Mouse (Mus musculus) right cerebral cortex, adult 2 months (tissue): ENCODE data around the gene Ccl17.
A peak's percentile ranks its signal among the peaks of the same experiment; 100 is the strongest.
"Not testable (repeated sequence)": the region's sequence is repeated elsewhere in the genome, so short reads cannot be mapped to it uniquely, and the experiment has no call there.

Experiments used
- DNase-seq, 2 experiments: peaks; one replicate each; pipeline ENCODE4 v3.0.0; 2021 to 2022; ENCODE audit warnings: low spot score in 2 of 2

Ccl17 gene

GRCm38 (mm10) chr8:94825170-94825569, 14.9 kb downstream of the Ccl17 start:
- DNase-seq, result no peak

GRCm38 (mm10) chr8:94826210-94826609, 16.0 kb downstream of the Ccl17 start:
- no peak for DNase-seq

- no peak for DNase-seq
Measured at GRCm38 (mm10) chr8:94828284-94828683, 18.0 kb downstream of the Ccl17 start.

GRCm38 (mm10) chr8:94833901-94834405, 23.7 kb downstream of the Ccl17 start:
- not testable (repeated sequence) for DNase-seq

- DNase-seq, result not testable (repeated sequence)
Measured at GRCm38 (mm10) chr8:94835751-94836150, 25.5 kb downstream of the Ccl17 start.

GRCm38 (mm10) chr8:94836456-94837240, 26.4 kb downstream of the Ccl17 start:
- DNase-seq, result no peak

GRCm38 (mm10) chr8:94837662-94838574, 27.7 kb downstream of the Ccl17 start, which contains the start of the genes Coq9 and Ciapin1:
Gene Coq9, plus strand, starts transcription at chr8:94838321.
Gene Ciapin1, minus strand, starts transcription at chr8:94838358.
- peak; percentile 94 to 95 for DNase-seq

GRCm38 (mm10) chr8:94838600-94838999, 28.3 kb downstream of the Ccl17 start:
- DNase-seq, result peak; percentile 76 to 82

GRCm38 (mm10) chr8:94841183-94841582, 30.9 kb downstream of the Ccl17 start:
- DNase-seq, result no peak

- DNase-seq, result no peak
Measured at GRCm38 (mm10) chr8:94850049-94850448, 39.8 kb downstream of the Ccl17 start.

- not testable (repeated sequence) for DNase-seq
Measured at GRCm38 (mm10) chr8:94854761-94855160, 44.5 kb downstream of the Ccl17 start.

- DNase-seq, result no peak
Measured at GRCm38 (mm10) chr8:94857011-94857345, 46.7 kb downstream of the Ccl17 start.

- DNase-seq, result peak; percentile 92 to 95
Measured at GRCm38 (mm10) chr8:94857346-94858173, 47.3 kb downstream of the Ccl17 start, which contains the start of gene Polr2c. Gene Polr2c, plus strand, starts transcription at chr8:94857450.

- DNase-seq, result peak; percentile 62 to 67
Measured at GRCm38 (mm10) chr8:94861352-94861910, 51.2 kb downstream of the Ccl17 start.
